Mouse (Mus musculus) liver, adult 2 months (tissue): Measurements from ENCODE around the gene Atp6v1c2.

Experiments used
- CTCF ChIP-seq: fragments of 200-500 bp; IDR thresholded peaks from 2 replicates; pipeline ENCODE4 v1.5.1; 2011; ENCODE audit warnings: low read depth, low read length, control low read depth
- POLR2A ChIP-seq: fragments of 200-500 bp; IDR thresholded peaks from 2 replicates; pipeline ENCODE4 v1.6.1; 2011; ENCODE audit warnings: low read length, control low read depth; ENCODE audit not compliant: insufficient read depth; ENCODE audit errors: extremely low read depth

- TF ChIP-seq POLR2A = no peak
- no peak for TF ChIP-seq CTCF
Observed at GRCm38 (mm10) chr12:17318453-17318852, 10.7 kb downstream of the Atp6v1c2 start.
